Mouse (Mus musculus) cerebellum, adult 8-10 months (tissue): ENCODE data around the gene Zfp472.
"Not testable (repeated sequence)": the region's sequence is repeated elsewhere in the genome, so short reads cannot be mapped to it uniquely, and the experiment has no call there.

Experiments used
- DNase-seq: peaks from one replicate; pipeline ENCODE4 v3.0.0; 2022

Zfp472 gene

DNA sequence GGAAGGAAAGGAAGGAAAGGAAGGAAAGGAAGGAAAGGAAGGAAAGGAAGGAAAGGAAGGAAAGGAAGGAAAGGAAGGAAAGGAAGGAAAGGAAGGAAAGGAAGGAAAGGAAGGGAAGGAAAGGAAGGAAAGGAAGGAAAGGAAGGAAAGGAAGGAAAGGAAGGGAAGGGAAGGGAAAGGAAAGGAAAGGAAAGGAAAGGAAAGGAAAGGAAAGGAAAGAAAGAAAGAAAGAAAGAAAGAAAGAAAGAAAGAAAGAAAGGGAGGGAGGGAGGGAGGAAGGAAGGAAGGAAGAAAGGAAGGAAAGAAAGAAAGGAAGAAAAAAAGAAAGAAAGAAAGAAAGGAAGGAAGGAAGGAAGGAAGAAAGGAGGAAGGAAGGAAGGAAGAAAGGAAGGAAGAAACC, 54.8 kb downstream of the Zfp472 start:
- DNase-seq: not testable (repeated sequence)
